Mouse (Mus musculus): ENCODE data around the gene Cep290. TPM values are rescaled to one million over a fixed set of nuclear protein-coding genes. Genes with fewer than 3 reads are reported as not detected.

Cep290 gene
- 2.0 and 2.1 TPM in 2 replicates for polyA plus RNA-seq (2015; fragmentation: Nextera tagmentation; extraction: Ambion mirVana)

DNA sequence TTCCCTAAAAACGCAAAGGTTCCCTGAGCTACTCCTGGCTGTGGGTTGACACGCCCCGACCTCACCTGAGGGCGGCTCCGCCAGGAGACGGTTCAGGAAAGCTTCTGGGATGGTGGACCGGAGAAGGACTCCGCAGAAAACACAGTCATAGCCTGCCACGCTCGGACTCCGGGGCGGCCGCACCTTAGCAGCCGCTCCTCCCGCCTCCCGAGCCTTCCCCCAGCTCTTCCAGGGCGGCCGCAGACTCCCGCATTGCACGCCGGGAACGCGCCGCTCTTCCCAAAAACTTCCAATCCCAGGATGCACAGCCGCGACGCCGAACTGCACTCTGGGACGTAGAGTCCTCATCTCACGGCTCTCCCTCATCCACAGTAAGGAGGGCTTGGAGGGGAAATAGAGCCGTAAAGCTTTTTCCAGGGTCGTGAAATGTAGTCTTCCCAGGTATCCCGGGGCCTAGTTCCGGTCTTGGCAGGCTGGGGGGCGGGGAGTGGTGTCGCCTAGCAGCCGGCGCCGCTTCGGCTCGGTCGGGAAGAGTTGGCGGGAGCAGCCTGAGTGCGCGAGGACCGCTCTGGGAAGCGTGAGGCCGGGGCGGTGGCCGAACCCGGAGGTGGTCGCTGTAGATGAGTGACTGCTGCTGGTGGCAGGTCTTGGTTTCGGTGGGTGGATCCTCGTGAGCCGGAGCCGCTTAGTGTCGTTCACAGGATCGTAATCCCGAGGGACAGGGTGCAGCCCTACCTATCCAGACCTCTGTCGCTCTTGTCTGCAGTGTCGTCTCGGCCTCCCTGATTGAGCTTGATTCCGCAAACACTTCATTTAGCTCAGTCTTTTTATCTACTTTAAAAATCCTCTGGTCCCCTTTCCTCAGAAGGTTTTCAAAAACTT lies at the start of gene Cep290, which contains the start of gene Tmtc3:
Gene Cep290 (plus strand): TSS at position 462 of the 882 bp plus-strand sequence.
Gene Tmtc3 (minus strand): TSS at position 254 of the 882 bp plus-strand sequence.
- peak within 1 kb of the TSS; percentile 57 for H3K4me2 ChIP-seq (replicated peaks; ENCODE audit: low read depth)
- ATAC-seq (ENCODE audit: low FRiP score, low TSS enrichment) (peak; percentile 99), DNase-seq (ENCODE audit: low spot score) (peak; percentile 97)
- H3K27me3 ChIP-seq (ENCODE audit: control insufficient read depth, insufficient read depth, low read length), result no peaks in the 10 kb centered on the region
- no peaks in the 10 kb centered on the region for H3K36me3 ChIP-seq (ENCODE audit: control insufficient read depth, insufficient read depth, low read length)
- peak within 1 kb of the TSS; percentile 80 for H3K9ac ChIP-seq (ENCODE audit: low read length)
- TF ChIP-seq EP300 (optimal IDR thresholded peaks at IDR 0.05) (no peak), CTCF (IDR thresholded peaks at IDR 0.05; ENCODE audit: low read depth) (no peak)
- no peaks in the 10 kb centered on the region for H3K9me3 ChIP-seq (ENCODE audit: control insufficient read depth, low read length)
- peak within 1 kb of the TSS; percentile 73 for H3K4me3 ChIP-seq (ENCODE audit: low read depth, low read length)
- H3K27ac ChIP-seq (replicated peaks), result peak within 1 kb of the TSS; percentile 79
- WGBS, result under 1% methylated on average over 62 of the region's 63 CpGs
- H3K4me1 ChIP-seq (replicated peaks; ENCODE audit: control insufficient read depth, insufficient read depth), result no peaks in the 10 kb centered on the region

DNA sequence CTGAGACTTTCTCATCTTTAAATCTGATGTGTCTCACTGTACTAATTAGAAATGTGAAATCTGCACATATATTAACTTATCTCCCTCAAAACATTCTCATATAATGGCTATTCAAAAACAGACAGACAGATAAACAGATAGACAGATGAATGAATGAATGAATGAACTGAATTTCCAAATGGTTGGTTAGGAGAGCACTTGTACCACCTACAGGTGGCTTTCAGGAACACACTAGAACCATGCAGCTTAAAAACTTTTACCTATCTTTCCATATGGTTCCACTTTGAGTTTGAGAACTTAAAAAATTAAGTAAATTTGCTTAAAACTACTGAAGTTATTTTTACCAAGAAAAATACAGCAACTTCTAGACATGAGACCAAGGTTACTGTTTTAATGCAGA lies 38.0 kb upstream of the Cep290 start:
- Histone ChIP-seq H3K36me3 (ENCODE audit: control insufficient read depth, insufficient read depth, low read length) (peaks cover 3% of the 10 kb centered on the region; the same call in 1 of the 2 replicates), H3K4me1 (replicated peaks; ENCODE audit: control insufficient read depth, insufficient read depth) (no peaks in the 10 kb centered on the region), H3K9ac (ENCODE audit: low read length) (no peak overlapping the region), H3K4me3 (ENCODE audit: low read depth, low read length) (no peak overlapping the region), H3K27ac (replicated peaks) (no peak overlapping the region), H3K9me3 (ENCODE audit: control insufficient read depth, low read length) (no peaks in the 10 kb centered on the region), H3K4me2 (replicated peaks; ENCODE audit: low read depth) (no peak overlapping the region), H3K27me3 (ENCODE audit: control insufficient read depth, insufficient read depth, low read length) (no peaks in the 10 kb centered on the region)
- no peak for ATAC-seq (ENCODE audit: low FRiP score, low TSS enrichment)
- no peak for DNase-seq (ENCODE audit: low spot score)
- TF ChIP-seq CTCF (IDR thresholded peaks at IDR 0.05; ENCODE audit: low read depth) (peak; percentile 58), EP300 (optimal IDR thresholded peaks at IDR 0.05) (no peak)

DNA sequence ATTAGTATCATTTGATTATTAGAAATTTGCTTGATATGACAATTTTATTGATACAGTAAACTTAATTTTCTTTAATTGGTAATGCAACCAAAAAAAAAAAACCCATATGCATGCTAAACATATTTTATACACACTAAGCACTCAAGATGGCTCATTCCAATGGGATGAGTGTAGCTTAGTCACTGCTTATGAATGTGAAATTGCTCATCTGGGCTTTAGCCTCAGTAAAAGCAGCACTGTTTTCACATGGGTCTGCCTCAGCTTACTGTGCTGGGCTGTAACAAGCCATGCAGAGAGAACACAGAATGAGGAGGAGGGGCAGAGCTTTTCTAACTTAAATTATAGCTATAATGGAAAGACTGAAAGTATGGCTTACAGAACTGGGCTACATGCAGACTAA lies 26.8 kb upstream of the Cep290 start:
- DNase-seq (ENCODE audit: low spot score) (no peak), ATAC-seq (ENCODE audit: low FRiP score, low TSS enrichment) (no peak)
- Histone ChIP-seq H3K4me3 (ENCODE audit: low read depth, low read length) (no peak overlapping the region), H3K27ac (replicated peaks) (no peak overlapping the region), H3K27me3 (ENCODE audit: control insufficient read depth, insufficient read depth, low read length) (no peaks in the 10 kb centered on the region), H3K9me3 (ENCODE audit: control insufficient read depth, low read length) (no peaks in the 10 kb centered on the region), H3K36me3 (ENCODE audit: control insufficient read depth, insufficient read depth, low read length) (peaks cover 4% of the 10 kb centered on the region; the same call in 1 of the 2 replicates), H3K4me2 (replicated peaks; ENCODE audit: low read depth) (no peak overlapping the region), H3K4me1 (replicated peaks; ENCODE audit: control insufficient read depth, insufficient read depth) (no peaks in the 10 kb centered on the region), H3K9ac (ENCODE audit: low read length) (no peak overlapping the region)
- TF ChIP-seq CTCF (IDR thresholded peaks at IDR 0.05; ENCODE audit: low read depth) (no peak), EP300 (optimal IDR thresholded peaks at IDR 0.05) (no peak)

DNA sequence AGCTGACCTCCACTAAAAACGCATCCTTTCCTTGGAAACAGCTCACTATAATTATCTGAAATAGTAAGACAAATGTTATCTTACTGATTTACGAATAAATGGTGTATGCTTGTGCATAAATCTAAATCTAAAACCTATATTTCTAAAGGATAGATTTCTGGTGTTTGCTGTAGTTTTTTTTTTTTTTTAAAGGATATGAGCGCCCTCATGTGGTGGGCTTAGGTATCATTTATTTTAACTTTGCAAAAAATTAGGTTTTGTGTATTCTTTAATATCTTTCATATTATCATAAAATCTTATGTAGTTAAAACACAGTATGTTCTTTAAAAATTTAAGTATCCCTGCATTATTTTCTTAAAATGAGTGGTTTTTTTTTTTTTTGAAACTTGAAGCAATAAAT lies 12.3 kb upstream of the Cep290 start:
- 50% methylated on average over 3 of the region's 3 CpGs for WGBS
- H3K36me3 ChIP-seq (ENCODE audit: control insufficient read depth, insufficient read depth, low read length), result peaks cover 3% of the 10 kb centered on the region

DNA sequence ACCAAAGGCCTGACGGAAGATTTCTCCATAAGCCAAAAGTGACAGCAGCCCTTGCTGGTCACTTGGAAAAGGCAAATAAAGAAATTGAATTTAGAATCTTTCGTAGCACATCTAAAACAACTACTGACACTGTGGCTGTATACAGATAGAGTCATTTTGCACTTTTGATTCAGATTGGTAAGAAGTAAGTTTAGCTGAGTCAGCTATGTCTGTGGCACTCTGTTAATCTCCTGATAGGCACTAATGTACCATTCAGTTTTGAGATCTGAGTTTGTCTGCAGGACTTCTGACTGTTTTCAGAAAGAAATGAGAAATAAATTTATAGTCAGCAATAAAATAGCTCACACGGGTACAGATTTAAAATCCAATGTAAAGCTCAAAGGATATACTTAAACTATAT lies 7.8 kb upstream of the Cep290 start:
- peaks cover 3% of the 10 kb centered on the region for H3K36me3 ChIP-seq (ENCODE audit: control insufficient read depth, insufficient read depth, low read length)
- no peak overlapping the region for H3K9ac ChIP-seq (ENCODE audit: low read length)
- no peak overlapping the region for H3K4me2 ChIP-seq (replicated peaks; ENCODE audit: low read depth)
- no peak for DNase-seq (ENCODE audit: low spot score)
- H3K4me1 ChIP-seq (replicated peaks; ENCODE audit: control insufficient read depth, insufficient read depth), result no peaks in the 10 kb centered on the region
- no peaks in the 10 kb centered on the region for H3K27me3 ChIP-seq (ENCODE audit: control insufficient read depth, insufficient read depth, low read length)
- 90% methylated on average over 3 of the region's 3 CpGs for WGBS
- no peak overlapping the region for H3K27ac ChIP-seq (replicated peaks)
- ATAC-seq (ENCODE audit: low FRiP score, low TSS enrichment), result no peak
- H3K9me3 ChIP-seq (ENCODE audit: control insufficient read depth, low read length), result no peaks in the 10 kb centered on the region
- TF ChIP-seq EP300 (optimal IDR thresholded peaks at IDR 0.05) (no peak), CTCF (IDR thresholded peaks at IDR 0.05; ENCODE audit: low read depth) (no peak)
- no peak overlapping the region for H3K4me3 ChIP-seq (ENCODE audit: low read depth, low read length)

More for the DNA sequence above, 12.3 kb upstream of the Cep290 start:
- ATAC-seq (ENCODE audit: low FRiP score, low TSS enrichment) (no peak), DNase-seq (ENCODE audit: low spot score) (no peak)
- H3K27me3 ChIP-seq (ENCODE audit: control insufficient read depth, insufficient read depth, low read length), result no peaks in the 10 kb centered on the region
- H3K4me3 ChIP-seq (ENCODE audit: low read depth, low read length), result no peak overlapping the region
- H3K27ac ChIP-seq (replicated peaks), result no peak overlapping the region
- no peak overlapping the region for H3K4me2 ChIP-seq (replicated peaks; ENCODE audit: low read depth)
- H3K9me3 ChIP-seq (ENCODE audit: control insufficient read depth, low read length), result no peaks in the 10 kb centered on the region
- TF ChIP-seq CTCF (IDR thresholded peaks at IDR 0.05; ENCODE audit: low read depth) (peak; percentile 64), EP300 (optimal IDR thresholded peaks at IDR 0.05) (no peak)
- no peaks in the 10 kb centered on the region for H3K4me1 ChIP-seq (replicated peaks; ENCODE audit: control insufficient read depth, insufficient read depth)
- no peak overlapping the region for H3K9ac ChIP-seq (ENCODE audit: low read length)

DNA sequence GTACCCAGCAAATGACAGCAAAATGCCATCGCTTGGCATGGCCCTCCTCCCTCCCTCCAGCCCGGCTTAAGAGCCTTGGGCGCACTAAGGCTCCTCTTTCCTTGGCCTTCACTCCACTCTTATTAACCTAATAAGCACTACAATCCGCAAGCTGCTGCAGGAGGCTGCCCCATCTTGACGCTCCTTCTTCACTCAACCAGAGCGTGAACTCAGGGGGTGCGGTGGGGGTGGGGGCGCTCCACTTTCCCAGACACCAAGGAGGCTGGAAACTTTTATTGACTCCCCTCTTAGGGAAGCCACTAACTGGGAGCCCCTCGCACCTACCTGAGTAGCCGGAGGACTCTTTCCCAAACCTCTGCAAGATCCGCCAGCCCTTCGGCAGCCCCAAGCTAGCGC lies 659 bp upstream of the Cep290 start:
- H3K9me3 ChIP-seq (ENCODE audit: control insufficient read depth, low read length), result no peaks in the 10 kb centered on the region
- DNase-seq (ENCODE audit: low spot score) (no peak), ATAC-seq (ENCODE audit: low FRiP score, low TSS enrichment) (no peak)
- peak overlapping the region; percentile 73 for H3K4me3 ChIP-seq (ENCODE audit: low read depth, low read length)
- WGBS, result 0% methylated on average over 13 of the region's 13 CpGs
- TF ChIP-seq EP300 (optimal IDR thresholded peaks at IDR 0.05), result no peak
- no peak for TF ChIP-seq CTCF (IDR thresholded peaks at IDR 0.05; ENCODE audit: low read depth)
- no peaks in the 10 kb centered on the region for H3K27me3 ChIP-seq (ENCODE audit: control insufficient read depth, insufficient read depth, low read length)
- no peaks in the 10 kb centered on the region for H3K4me1 ChIP-seq (replicated peaks; ENCODE audit: control insufficient read depth, insufficient read depth)
- peak overlapping the region; percentile 79 for H3K27ac ChIP-seq (replicated peaks)
- no peaks in the 10 kb centered on the region for H3K36me3 ChIP-seq (ENCODE audit: control insufficient read depth, insufficient read depth, low read length)
- H3K4me2 ChIP-seq (replicated peaks; ENCODE audit: low read depth), result peak overlapping the region; percentile 57
- H3K9ac ChIP-seq (ENCODE audit: low read length), result peak overlapping the region; percentile 80
